Mouse (Mus musculus) left cerebral cortex, postnatal 10 days (tissue): ENCODE measurements around the gene Akr1c6. TPM values are rescaled to one million over a fixed set of nuclear protein-coding genes. Genes with fewer than 3 reads are reported as not detected.
"Not testable (repeated sequence)": the region's sequence is repeated elsewhere in the genome, so short reads cannot be mapped to it uniquely, and the experiment has no call there.

Experiments
- DNase-seq, 2 experiments: peaks; one replicate each; pipeline ENCODE4 v3.0.0; 2021 to 2022; ENCODE audit warnings: low spot score in 2 of 2, mixed read lengths in 1 of 2; ENCODE audit errors: extremely low spot score in 1 of 2
- intact Hi-C: fragments of 180-260 bp; cut with DNase I; formaldehyde crosslinking; loops from one replicate; pipeline ENCODE4 v1.15.1; 2025
- total RNA-seq, 2 experiments: library from RNA; stranded (reverse); gene quantifications; 2 replicates each; pipeline ENCODE4 v1.2.3; 2021

Gene Akr1c6
- total RNA-seq, result not detected

DNA sequence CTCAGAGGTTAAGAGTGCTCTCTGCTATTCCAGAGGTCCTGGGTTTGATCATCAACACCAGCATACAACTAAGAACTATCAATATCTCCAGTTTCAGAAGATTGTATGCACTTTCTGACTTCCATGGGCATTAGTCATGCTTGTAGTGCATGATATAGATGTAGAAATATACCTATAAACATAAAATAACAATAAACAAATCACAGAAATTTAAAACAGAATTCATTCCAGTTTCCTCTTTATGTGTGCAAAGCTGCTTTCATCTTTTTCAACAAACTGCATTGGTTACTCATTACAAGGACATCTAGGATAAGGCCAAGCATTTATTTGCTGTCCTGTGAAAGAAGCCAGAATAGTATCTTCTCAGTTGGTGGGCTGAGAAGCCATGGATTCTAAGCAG is at the start of gene Akr1c6:
Akr1c6 (plus strand) TSS at position 301 of the 400 bp plus-strand sequence.
- DNase-seq, result no peak
- intact Hi-C loops, result no loop called here

DNA sequence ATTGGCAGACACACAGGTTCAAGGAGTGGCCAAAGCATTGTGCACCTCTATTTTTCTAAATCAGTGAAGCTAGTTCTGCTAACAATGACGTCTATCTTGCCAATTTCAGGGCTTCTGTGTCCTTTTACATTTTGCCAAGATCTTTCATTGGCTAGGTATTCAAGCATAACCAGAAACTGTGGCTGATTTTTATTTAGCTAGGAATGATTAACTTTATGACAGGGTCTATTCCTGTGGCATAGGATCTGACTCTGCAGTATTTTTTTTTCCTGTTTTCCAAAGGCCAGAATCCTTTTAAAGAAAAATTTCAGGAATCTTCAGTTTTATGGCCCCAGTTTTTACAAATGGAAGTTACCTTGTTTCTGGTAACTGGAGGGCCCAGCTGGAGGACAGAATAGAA is 49.2 kb upstream of the Akr1c6 start:
- DNase-seq, result no peak
- intact Hi-C loops, result no loop called here

DNA sequence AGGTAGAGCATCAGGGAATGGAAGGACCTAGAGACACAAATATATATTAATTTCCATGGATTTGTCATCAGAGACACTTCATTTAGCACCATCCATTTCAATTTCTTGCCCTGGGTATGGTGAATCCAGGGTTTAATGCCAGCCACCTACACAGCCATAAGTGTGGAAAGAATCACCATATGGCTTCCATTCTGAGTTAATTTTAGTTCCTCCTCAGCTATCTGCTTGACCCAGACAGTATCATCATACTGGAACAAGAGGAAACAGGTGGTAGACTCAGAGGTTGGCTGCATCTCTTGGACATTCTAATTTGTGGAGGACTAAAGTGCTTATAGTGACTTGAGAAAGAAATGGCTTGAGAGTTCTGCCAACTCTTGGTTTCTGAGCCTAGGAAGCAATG is 48.6 kb upstream of the Akr1c6 start:
- intact Hi-C loops, result no loop called here

DNA sequence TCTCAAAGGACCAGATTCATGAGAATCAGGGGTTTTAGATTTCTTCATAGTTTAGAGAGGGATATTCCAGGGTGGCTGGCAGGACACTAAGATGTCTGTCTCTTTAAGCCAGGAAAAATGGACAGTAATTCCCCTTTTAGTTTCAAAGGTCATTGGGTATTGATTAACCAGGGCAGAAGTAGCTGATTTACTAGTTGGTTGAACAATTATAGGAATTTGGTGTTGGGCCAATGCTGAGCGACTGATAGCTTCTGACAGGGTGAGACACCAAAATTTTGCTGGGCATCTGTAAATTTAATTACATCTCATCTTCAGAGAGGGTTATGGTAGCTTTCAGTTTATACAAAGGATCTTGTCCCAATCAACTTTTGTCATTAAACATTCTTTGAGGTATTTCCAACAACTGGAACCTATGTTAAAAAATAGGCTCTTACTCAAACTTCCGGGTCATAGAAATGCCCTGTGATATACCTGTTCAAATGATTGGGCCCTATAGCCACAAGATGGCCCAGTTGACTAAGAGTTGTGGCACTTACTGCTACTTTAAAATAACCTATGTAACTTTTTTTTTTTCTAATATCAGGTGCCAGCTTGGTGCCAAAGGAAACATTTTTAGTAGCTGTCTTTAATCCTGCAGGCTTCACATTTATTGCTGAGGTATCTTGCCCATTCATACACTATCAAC is 45.2 kb upstream of the Akr1c6 start:
- intact Hi-C loops, result no loop called here
- no peak for DNase-seq

More for the DNA sequence above, 48.6 kb upstream of the Akr1c6 start:
- DNase-seq, result no peak

DNA sequence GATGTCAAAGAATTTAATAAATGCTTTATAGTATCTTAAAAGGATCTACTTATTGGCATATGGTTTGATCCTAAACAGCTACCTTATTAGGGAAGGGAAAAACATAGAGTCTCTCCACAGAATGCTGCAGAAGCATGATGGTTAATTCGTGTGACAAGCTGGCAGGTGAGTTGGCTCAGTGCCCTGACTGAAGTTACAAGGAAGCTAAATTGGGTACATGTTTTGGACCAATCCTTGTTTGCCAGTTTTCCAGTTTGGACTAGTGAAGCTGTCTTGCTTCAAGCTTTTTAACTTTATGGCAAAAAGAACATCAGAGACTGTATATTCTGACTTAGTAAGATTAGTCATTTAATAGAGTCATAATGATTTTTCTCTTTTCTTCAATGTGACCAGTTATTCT is 33.7 kb upstream of the Akr1c6 start:
- DNase-seq, intact Hi-C loops: not testable (repeated sequence)

DNA sequence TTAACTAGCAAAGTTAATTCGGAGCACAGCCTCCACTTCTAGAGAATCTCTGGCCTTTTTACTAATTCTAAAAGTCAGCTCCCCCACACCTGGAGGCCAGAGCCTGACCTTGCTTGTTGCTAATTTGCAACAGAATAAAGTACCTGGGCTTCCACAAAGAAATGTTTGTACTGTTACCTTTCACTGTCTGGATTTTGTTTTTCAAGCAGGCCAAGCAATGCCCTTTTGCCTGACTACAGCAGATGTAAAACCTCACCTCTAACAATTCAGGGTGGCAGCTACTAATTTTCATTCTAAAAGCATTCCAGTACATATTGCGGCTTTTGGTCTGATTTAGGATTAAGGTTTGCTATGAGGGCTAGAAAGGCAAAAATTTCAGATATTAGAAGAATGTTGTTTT is 33.3 kb upstream of the Akr1c6 start:
- no peak for DNase-seq
- intact Hi-C loops, result no loop called here

DNA sequence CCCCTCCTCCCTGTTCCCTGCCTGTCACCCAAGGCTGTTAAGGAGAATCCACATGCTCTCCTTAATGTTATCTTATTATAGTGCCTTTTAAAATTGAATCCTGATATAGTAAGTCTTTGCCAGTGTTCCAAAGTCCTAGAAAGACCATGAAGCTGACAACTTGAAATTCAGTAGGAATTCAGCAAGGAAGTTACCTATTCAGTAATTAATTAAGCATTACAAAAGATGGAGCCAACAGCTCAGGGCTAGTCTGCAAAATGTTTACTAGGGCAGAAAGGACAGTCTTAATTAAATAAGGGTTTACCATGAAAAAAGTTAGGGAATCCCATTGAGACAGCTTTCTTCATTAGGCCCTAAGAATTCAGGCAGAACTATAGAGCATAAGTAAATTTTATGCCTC is 31.9 kb upstream of the Akr1c6 start:
- intact Hi-C loops, result no loop called here
- DNase-seq, result no peak

DNA sequence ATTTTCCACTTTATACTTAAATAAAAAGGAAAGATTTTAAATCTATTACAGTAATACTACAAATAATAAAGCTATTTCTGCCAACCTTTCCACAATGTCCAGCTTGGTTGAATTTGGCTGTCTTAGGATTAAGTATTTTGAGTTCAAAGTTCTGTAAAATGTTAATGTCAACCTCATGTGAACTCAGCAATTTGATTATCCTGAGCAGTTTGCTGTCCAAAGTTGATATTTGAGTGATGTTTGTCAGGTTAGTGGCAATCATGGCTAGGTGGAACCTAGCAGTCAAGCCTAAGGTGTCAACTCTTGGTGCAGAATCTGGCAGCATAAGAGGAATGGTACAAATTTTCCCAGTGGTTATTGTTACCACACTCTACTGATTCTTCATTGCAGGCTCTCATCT is 29.4 kb upstream of the Akr1c6 start:
- no peak for DNase-seq
- intact Hi-C loops, result no loop called here

DNA sequence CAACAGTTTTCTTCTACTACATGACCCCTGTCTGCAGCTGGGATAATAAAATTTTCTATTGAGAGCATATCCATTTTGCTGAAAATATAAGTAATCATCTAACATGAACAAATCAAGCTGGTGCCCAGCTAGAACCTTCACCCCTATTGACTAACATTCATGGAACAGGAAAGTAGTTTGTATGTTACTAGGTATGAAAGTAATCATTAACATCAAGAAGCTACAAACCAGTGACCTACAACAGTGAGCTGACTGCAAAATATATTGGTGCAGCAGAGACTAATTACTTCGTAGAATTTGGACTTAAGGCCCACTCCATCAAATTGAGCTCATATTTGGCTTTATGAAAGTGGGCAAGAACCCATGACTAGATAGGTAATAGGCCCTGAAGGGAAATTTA is 27.3 kb upstream of the Akr1c6 start:
- intact Hi-C loops, result no loop called here

DNA sequence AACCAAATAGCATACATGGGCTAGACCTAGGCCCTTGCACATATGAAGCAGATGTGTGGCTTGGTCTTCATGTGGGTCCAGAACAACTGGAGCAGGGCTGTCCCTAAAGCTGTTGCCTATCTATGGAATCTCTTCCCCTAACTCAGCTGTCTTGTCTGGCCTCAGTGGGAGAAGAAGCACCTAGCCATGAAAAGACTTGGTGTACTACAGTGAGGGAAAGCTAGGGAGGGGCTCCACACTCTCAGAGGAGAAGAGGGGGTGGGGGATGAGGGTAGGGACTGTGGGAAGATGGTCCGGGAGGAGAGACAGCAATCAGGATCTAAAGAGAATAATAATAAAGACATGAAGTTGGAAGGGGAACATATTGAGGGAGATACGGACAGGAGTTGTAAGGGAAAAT is 5.5 kb upstream of the Akr1c6 start:
- intact Hi-C loops, result no loop called here
- no peak for DNase-seq

More for the DNA sequence above, 27.3 kb upstream of the Akr1c6 start:
- no peak for DNase-seq

DNA sequence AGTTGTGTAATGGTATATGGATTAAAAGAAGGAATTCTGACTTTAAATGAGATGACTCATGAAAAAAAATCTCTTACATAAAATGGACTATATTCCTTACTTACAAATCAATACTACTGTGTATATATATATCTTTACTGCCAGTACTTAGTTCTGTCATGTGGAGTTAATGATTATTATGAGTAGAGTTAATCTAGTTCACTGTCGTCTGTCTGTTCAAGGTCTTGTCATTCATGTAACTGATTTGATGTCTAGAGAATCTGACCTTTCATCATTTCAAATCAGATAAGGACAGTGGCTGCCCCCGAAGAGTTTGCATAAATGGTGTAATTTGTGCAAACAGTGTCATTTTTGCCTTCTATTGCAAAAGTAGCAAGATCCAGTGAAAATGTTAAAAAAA is 5.1 kb upstream of the Akr1c6 start:
- DNase-seq, result no peak
- intact Hi-C loops, result no loop called here

DNA sequence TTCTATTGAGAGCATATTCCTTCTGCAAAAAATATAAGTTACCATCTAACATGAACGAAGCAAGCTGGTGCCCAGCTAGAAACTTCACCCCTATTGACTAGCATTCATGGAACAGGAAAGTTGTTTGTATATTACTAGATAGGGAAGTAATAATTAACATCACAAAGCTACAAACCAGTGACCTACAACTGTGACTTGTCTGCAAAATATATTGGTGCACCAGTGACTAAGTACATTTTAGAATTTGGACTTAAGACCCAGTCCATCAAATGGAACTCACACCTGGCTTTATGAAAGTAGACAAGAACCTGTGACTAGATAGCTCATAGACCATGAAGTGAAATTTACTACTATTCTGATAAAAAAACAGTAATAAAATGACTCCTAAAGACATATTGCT is 3.0 kb upstream of the Akr1c6 start:
- no peak for DNase-seq
- intact Hi-C loops, result no loop called here

DNA sequence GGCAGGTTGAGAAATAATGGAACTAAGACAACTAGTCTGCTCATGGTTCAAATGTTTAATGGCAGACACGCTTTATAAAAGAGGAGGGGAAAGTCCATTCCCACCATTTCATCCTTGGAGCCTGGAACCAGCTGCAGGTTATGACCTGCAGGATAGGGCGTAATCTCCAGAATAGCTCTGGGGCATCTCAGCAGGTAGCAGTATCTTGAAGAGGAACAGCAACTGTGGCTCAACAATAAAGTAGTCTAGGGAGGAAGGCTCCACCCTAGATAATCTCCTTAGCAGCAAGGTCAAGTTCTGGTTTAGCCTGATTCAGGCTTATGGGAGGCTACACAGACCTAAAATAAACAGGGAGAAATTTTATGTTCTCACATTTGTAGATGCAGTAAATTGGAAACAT is 31.5 kb downstream of the Akr1c6 start:
- DNase-seq, result no peak
- intact Hi-C loops, result no loop called here

DNA sequence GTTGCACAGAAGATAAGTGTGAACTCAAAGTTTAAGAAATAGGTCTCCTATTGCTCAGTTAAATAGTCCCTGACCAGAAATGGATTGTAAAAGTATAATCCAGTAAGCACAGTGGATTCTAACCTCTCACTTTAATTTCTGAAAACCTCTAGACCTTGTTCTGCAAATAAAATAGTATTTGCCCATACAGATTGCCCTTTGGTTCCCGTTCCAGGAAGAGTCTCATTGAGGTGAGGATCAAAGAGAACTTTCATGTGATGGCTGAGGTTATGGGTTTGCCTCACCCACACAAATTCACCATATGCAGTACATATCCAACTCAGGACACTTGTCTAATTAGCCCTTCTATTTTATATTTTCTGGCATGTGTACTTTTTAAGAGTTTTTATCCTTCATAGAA is 33.8 kb downstream of the Akr1c6 start:
- intact Hi-C loops, result no loop called here
- no peak for DNase-seq

Other genes with a start within 250 kb of the Akr1c6 start
- not detected for gene Akr1c13, start 243.2 kb upstream of the Akr1c6 start, total RNA-seq
- gene Akr1c19, start 205.6 kb upstream of the Akr1c6 start, total RNA-seq, result under 1 TPM; 0.28 to 0.30 TPM
- not detected for gene Akr1c12, start 154.9 kb upstream of the Akr1c6 start, total RNA-seq
- gene Akr1c20, start 89.0 kb downstream of the Akr1c6 start, total RNA-seq, result not detected
- gene Akr1c21, start 139.8 kb downstream of the Akr1c6 start, total RNA-seq, result not detected
- 10 to 100 TPM; 16.9 to 22.4 TPM for gene Akr1e1, start 174.9 kb downstream of the Akr1c6 start, total RNA-seq